Mouse (Mus musculus): ENCODE measurements around the gene Satb2. TPM values are rescaled to one million over a fixed set of nuclear protein-coding genes. Genes with fewer than 3 reads are reported as not detected.

Gene Satb2
- polyA plus RNA-seq, 1 experiment, result 2.0 TPM

- Histone ChIP-seq H3K27ac (ENCODE audit: insufficient read depth, low read depth, low read length) (no peak overlapping the region), H3K4me1 (ENCODE audit: control insufficient read depth, insufficient read depth, low read length) (peaks cover 8% of the 10 kb centered on the region), H3K4me3 (ENCODE audit: insufficient read depth, low read length) (no peak overlapping the region)
- TF ChIP-seq POLR2A (IDR thresholded peaks at IDR 0.05; ENCODE audit: borderline replicate concordance, low read depth, low read length) (no peak), CTCF (IDR thresholded peaks at IDR 0.05; ENCODE audit: low read depth, low read length) (no peak)
These were observed 79.6 kb downstream of the Satb2 start for GRCm38 (mm10) chr1:56898606-56899396.

GRCm38 (mm10) chr1:56897492-56898180 is 80.8 kb downstream of the Satb2 start:
- Histone ChIP-seq H3K4me3 (ENCODE audit: insufficient read depth, low read length) (no peak overlapping the region), H3K4me1 (ENCODE audit: control insufficient read depth, insufficient read depth, low read length) (peaks cover 4% of the 10 kb centered on the region), H3K27ac (ENCODE audit: insufficient read depth, low read depth, low read length) (no peak overlapping the region)
- TF ChIP-seq POLR2A (IDR thresholded peaks at IDR 0.05; ENCODE audit: borderline replicate concordance, low read depth, low read length) (no peak), CTCF (IDR thresholded peaks at IDR 0.05; ENCODE audit: low read depth, low read length) (no peak)

GRCm38 (mm10) chr1:56896670-56897069 is 81.8 kb downstream of the Satb2 start:
- Histone ChIP-seq H3K27ac (ENCODE audit: insufficient read depth, low read depth, low read length) (no peak overlapping the region), H3K4me1 (ENCODE audit: control insufficient read depth, insufficient read depth, low read length) (no peaks in the 10 kb centered on the region), H3K4me3 (ENCODE audit: insufficient read depth, low read length) (no peak overlapping the region)
- TF ChIP-seq CTCF (IDR thresholded peaks at IDR 0.05; ENCODE audit: low read depth, low read length), result no peak
- no peak for TF ChIP-seq POLR2A (IDR thresholded peaks at IDR 0.05; ENCODE audit: borderline replicate concordance, low read depth, low read length)

- H3K4me3 ChIP-seq (ENCODE audit: insufficient read depth, low read length), result no peak overlapping the region
- no peaks in the 10 kb centered on the region for H3K4me1 ChIP-seq (ENCODE audit: control insufficient read depth, insufficient read depth, low read length)
- TF ChIP-seq POLR2A (IDR thresholded peaks at IDR 0.05; ENCODE audit: borderline replicate concordance, low read depth, low read length), result no peak
- no peak for TF ChIP-seq CTCF (IDR thresholded peaks at IDR 0.05; ENCODE audit: low read depth, low read length)
These were observed 85.7 kb downstream of the Satb2 start for GRCm38 (mm10) chr1:56892766-56893165.

GRCm38 (mm10) chr1:56888939-56889338 is 89.5 kb downstream of the Satb2 start:
- TF ChIP-seq CTCF (IDR thresholded peaks at IDR 0.05; ENCODE audit: low read depth, low read length), result no peak
- no peak for TF ChIP-seq POLR2A (IDR thresholded peaks at IDR 0.05; ENCODE audit: borderline replicate concordance, low read depth, low read length)
- H3K4me3 ChIP-seq (ENCODE audit: insufficient read depth, low read length), result no peak overlapping the region

More at GRCm38 (mm10) chr1:56892766-56893165, 85.7 kb downstream of the Satb2 start:
- no peak overlapping the region for H3K27ac ChIP-seq (ENCODE audit: insufficient read depth, low read depth, low read length)

GRCm38 (mm10) chr1:56887524-56887923 is 90.9 kb downstream of the Satb2 start:
- Histone ChIP-seq H3K27ac (ENCODE audit: insufficient read depth, low read depth, low read length) (no peak overlapping the region), H3K4me3 (ENCODE audit: insufficient read depth, low read length) (no peak overlapping the region), H3K4me1 (ENCODE audit: control insufficient read depth, insufficient read depth, low read length) (no peaks in the 10 kb centered on the region)
- TF ChIP-seq CTCF (IDR thresholded peaks at IDR 0.05; ENCODE audit: low read depth, low read length) (no peak), POLR2A (IDR thresholded peaks at IDR 0.05; ENCODE audit: borderline replicate concordance, low read depth, low read length) (no peak)

More at GRCm38 (mm10) chr1:56888939-56889338, 89.5 kb downstream of the Satb2 start:
- no peak overlapping the region for H3K27ac ChIP-seq (ENCODE audit: insufficient read depth, low read depth, low read length)
- H3K4me1 ChIP-seq (ENCODE audit: control insufficient read depth, insufficient read depth, low read length), result no peaks in the 10 kb centered on the region

- H3K4me1 ChIP-seq (ENCODE audit: control insufficient read depth, insufficient read depth, low read length), result no peaks in the 10 kb centered on the region
- TF ChIP-seq POLR2A (IDR thresholded peaks at IDR 0.05; ENCODE audit: borderline replicate concordance, low read depth, low read length) (no peak), CTCF (IDR thresholded peaks at IDR 0.05; ENCODE audit: low read depth, low read length) (no peak)
- no peak overlapping the region for H3K4me3 ChIP-seq (ENCODE audit: insufficient read depth, low read length)
- no peak overlapping the region for H3K27ac ChIP-seq (ENCODE audit: insufficient read depth, low read depth, low read length)
These were observed 107.0 kb downstream of the Satb2 start for GRCm38 (mm10) chr1:56871485-56871884.

GRCm38 (mm10) chr1:56865246-56865645 is 113.2 kb downstream of the Satb2 start:
- H3K27ac ChIP-seq (ENCODE audit: insufficient read depth, low read depth, low read length), result no peak overlapping the region
- TF ChIP-seq CTCF (IDR thresholded peaks at IDR 0.05; ENCODE audit: low read depth, low read length), result no peak
- TF ChIP-seq POLR2A (IDR thresholded peaks at IDR 0.05; ENCODE audit: borderline replicate concordance, low read depth, low read length), result no peak
- no peak overlapping the region for H3K4me3 ChIP-seq (ENCODE audit: insufficient read depth, low read length)
- no peaks in the 10 kb centered on the region for H3K4me1 ChIP-seq (ENCODE audit: control insufficient read depth, insufficient read depth, low read length)

GRCm38 (mm10) chr1:56862799-56863198 is 115.7 kb downstream of the Satb2 start:
- no peaks in the 10 kb centered on the region for H3K4me1 ChIP-seq (ENCODE audit: control insufficient read depth, insufficient read depth, low read length)
- H3K27ac ChIP-seq (ENCODE audit: insufficient read depth, low read depth, low read length), result no peak overlapping the region
- no peak for TF ChIP-seq POLR2A (IDR thresholded peaks at IDR 0.05; ENCODE audit: borderline replicate concordance, low read depth, low read length)
- TF ChIP-seq CTCF (IDR thresholded peaks at IDR 0.05; ENCODE audit: low read depth, low read length), result no peak
- no peak overlapping the region for H3K4me3 ChIP-seq (ENCODE audit: insufficient read depth, low read length)

GRCm38 (mm10) chr1:56857202-56857601 is 121.2 kb downstream of the Satb2 start:
- TF ChIP-seq CTCF (IDR thresholded peaks at IDR 0.05; ENCODE audit: low read depth, low read length), result no peak
- no peak for TF ChIP-seq POLR2A (IDR thresholded peaks at IDR 0.05; ENCODE audit: borderline replicate concordance, low read depth, low read length)
- H3K4me3 ChIP-seq (ENCODE audit: insufficient read depth, low read length), result no peak overlapping the region

More at GRCm38 (mm10) chr1:56857202-56857601, 121.2 kb downstream of the Satb2 start:
- Histone ChIP-seq H3K27ac (ENCODE audit: insufficient read depth, low read depth, low read length) (no peak overlapping the region), H3K4me1 (ENCODE audit: control insufficient read depth, insufficient read depth, low read length) (no peaks in the 10 kb centered on the region)

Measured in bone marrow macrophage, adult 2 months (primary cell).